Mouse (Mus musculus): ENCODE results near the gene Bnc1.

Gene Bnc1

GRCm38 (mm10) chr7:81992131-81993061, at the start of gene Bnc1:
Bnc1 (minus strand) TSS chr7:81992292.
- DNase-seq (ENCODE audit: low spot score) = no peak

GRCm38 (mm10) chr7:82033347-82033746, 41.3 kb upstream of the Bnc1 start:
- no peak for DNase-seq (ENCODE audit: low spot score)

GRCm38 (mm10) chr7:82029666-82030065, 37.6 kb upstream of the Bnc1 start:
- no peak for DNase-seq (ENCODE audit: low spot score)

DNA sequence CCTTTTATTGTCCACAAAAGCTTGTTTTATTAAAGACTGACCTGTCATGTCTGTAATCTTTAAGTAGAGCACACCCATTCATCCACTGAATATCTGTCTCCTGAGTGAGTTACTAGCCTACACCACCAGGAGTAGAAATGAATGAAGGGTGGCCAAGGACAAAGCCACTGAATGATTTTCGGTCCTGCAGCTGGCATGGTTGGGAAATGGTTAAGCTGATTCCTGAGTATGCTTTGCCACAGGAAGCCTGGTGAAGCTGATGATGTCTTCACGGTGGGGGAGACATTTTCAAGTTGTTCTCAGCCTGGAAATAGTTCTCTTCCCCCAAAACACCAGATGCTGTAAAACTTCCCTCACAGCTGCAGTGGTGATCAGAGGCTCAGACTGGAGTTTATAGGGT, 33.7 kb upstream of the Bnc1 start:
- no peak for DNase-seq (ENCODE audit: low spot score)

GRCm38 (mm10) chr7:82023676-82024075, 31.6 kb upstream of the Bnc1 start:
- no peak for DNase-seq (ENCODE audit: low spot score)

GRCm38 (mm10) chr7:82022404-82022803, 30.3 kb upstream of the Bnc1 start:
- no peak for DNase-seq (ENCODE audit: low spot score)

DNA sequence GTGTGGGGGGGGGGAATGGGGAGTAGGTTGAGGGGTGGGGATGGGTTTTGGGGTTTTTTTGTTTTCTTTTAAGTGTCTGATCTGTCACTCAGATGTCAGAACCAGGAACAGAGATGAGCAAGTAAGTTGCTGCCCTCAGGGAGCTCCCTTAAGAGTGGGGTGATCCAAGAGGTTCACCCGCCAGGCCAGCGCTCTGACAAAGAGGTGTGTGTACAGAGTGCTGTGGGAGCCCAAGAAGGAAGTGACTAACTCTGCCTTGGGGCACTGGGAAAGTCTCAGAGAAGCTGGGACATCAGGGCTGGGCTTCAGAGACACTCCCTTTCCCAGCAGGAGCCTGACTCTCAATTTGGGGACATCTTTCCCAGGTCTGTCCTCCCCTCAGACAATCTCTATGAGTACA, 25.9 kb upstream of the Bnc1 start:
- no peak for DNase-seq (ENCODE audit: low spot score)

DNA sequence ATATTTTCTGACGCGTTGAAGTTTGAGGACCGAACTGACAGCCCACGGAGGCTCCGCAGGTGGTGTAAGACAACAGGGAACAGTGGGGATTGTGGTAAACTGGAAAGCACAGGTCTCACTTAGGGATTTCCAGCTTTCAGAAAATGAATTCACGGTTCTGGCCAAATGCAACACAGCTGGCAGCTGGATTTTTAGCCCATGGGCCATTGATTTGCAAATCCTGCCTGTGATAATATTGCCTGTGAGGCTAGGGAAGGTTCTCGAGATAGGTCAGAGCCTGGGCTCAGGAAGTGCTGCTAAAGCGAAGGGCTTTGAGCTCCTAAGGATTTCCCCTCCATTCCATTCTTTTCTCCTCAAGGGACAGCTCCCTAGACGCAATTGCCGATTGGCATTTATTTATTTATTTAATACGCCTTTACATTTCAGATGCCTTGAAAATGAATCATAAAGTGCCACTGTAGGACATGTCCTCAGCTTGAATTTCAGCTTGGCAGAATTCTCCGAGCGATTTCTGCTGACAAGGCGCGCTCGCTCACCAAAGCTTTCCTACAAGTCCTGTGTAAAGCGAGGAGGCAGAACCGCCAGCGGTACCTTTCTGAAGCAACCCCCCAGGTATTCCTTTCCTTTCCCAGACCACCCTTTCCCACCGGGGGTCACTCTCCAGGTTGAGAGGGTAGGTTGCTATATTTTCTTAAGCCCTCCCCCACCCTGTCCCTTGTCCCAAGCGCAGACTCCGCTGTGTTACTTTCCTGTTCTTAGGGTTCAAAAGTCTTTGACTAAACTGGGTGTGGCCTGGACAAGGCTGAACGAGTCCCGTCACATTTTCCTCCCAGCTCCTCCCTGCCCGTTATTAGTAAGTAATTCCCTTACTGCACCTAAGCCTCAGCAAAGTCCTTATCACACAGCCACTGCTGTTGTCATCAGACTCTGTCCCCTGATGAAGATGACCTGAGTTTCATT, 24.9 kb upstream of the Bnc1 start:
- no peak for DNase-seq (ENCODE audit: low spot score)

GRCm38 (mm10) chr7:82012472-82012871, 20.4 kb upstream of the Bnc1 start:
- no peak for DNase-seq (ENCODE audit: low spot score)

GRCm38 (mm10) chr7:82011534-82012401, 19.7 kb upstream of the Bnc1 start:
- DNase-seq (ENCODE audit: low spot score) = no peak

- no peak for DNase-seq (ENCODE audit: low spot score)
Observed at GRCm38 (mm10) chr7:82007151-82007550, 15.1 kb upstream of the Bnc1 start.

DNA sequence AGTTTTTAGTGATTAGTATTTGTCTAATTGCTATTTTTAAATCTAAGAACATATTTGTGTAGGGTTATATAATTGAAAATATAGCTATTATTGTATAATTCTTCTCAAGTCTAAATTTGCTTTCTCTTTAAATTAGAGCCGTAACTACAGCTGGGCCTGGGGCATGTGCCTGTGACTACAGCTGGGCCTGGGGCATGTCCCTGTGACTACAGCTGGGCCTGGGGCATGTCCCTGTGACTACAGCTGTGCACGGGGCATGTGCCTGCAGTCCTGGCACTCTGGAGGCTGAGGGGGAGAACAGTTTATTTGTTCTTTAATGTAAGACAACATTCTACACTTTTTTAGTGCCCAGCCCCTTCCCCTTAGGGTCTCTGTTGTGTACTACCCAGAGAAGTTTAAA, 12.1 kb upstream of the Bnc1 start:
- DNase-seq (ENCODE audit: low spot score) = no peak

GRCm38 (mm10) chr7:81999816-82000215, 7.7 kb upstream of the Bnc1 start:
- DNase-seq (ENCODE audit: low spot score) = no peak

DNA sequence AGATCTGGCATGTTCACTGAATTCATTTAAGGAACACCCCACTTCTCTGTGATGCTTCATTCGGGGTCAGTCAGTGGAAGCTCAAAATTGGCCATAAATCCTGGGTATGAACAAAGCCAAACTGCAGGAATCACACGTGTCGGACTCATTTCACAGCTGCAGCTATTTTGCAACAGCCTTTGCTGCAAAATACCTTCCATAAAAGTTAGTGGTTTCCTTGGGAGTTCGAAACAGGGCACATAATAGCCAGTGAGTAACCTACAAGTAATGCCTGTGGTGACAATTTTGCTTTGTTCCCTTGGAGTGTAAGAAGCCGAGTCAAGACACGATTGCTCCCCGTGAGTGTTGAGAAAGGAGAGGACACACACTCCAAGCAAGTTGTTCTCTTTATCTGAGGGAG, 7.3 kb upstream of the Bnc1 start:
- no peak for DNase-seq (ENCODE audit: low spot score)

DNA sequence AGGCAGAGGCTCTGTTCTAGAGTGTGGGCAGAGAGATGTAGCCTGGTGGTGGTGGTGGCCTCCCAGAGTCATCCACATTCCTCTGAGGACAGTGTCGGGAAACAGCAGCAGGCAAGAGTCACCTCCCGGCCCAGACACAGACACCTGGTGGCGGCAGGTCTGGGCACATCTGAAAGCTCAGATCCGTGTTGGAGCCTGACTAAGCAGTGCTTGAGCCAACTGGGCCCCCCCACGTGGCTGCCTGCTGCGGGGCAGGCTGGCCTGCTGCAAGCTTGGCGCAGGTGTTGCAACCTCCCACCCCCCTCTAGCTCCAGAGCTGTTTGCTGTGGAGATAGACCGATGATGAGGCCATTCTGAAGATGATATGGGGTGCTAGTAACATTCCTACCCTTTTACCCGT, 3.9 kb upstream of the Bnc1 start:
- DNase-seq (ENCODE audit: low spot score) = no peak

- no peak for DNase-seq (ENCODE audit: low spot score)
Observed at GRCm38 (mm10) chr7:81995126-81995525, 3.0 kb upstream of the Bnc1 start.

DNA sequence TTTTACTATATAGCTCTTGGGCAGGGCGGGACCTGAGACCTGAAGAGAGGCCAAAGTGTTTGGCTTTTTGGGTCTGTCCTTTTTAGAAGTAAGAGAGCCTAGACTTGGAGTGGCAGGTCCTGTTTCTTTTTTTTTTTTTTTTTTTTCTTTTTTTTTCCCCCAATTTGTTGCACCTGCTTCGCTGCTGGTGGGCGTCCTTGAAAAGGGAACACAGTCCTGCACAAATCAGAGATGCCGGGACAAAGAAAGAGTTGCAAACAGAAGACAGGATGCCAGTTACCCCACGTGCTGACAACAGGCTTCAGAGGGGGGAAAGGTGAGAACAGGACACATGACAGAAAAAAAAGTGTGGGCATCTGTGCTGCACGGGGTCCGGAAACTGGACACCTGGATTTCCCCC, 1.0 kb upstream of the Bnc1 start:
- DNase-seq (ENCODE audit: low spot score) = no peak

DNA sequence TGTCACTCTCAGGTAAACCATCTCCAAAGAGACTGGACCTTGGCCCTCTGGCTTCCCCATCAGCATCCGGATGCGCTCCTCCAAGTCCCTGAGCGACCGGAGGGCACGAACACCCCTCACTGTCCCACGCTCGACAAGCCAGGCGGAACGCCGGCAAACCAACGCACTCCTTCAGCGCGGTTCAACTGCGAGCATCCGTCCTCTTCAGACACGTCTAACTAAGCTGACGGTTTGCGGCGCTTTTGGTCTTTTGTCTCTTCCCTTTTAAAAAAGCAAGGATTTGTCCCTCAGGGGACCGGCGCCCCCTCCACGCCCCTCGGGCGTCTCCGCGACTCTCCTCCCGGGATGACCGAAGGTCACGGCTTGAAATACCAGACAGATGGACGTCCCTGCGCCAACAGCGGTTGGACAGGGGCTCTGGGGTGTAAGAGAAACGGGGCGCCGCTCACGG, 456 bp downstream of the Bnc1 start:
- DNase-seq (ENCODE audit: low spot score) = no peak

DNA sequence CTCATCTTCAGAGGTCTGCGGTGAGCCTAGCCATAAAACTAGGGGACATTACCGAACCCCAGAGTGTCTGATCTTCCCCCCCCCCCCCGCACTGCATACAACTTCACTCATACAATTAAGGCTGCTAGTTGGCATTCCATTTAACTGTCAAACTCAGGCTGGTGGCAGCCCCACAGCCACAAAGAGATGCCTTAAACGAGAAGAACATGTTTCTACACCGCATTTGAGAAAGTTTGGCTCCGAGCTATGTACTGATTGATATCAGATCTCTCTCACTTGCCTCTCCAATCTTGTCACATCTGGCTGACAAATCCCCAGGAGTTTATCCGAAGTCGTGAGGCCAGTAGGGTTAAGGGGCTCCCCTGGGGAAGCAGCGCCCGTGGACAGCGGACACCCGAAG, 976 bp downstream of the Bnc1 start:
- DNase-seq (ENCODE audit: low spot score) = no peak

GRCm38 (mm10) chr7:81983651-81984050, 8.4 kb downstream of the Bnc1 start:
- DNase-seq (ENCODE audit: low spot score) = no peak

DNA sequence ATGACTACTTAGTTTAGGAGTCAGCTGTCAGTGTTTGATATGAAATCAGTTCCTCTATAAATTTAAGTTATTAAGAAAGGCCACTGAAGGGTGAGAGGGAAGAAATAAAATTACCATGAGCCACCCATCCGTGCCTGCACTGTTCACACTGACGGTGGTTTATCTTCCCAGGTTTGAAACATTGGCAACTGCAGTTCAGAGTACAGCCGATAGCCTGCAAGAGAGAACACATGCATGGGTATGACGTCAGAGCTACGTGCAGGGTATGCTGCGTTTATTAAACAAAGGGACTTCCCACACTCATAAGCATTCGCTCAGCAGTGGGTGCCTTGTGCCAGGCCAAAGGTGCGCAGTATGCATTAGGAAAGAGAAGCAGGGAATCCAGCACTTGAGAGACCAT, 13.8 kb downstream of the Bnc1 start:
- DNase-seq (ENCODE audit: low spot score) = no peak

GRCm38 (mm10) chr7:81974616-81975015, 17.5 kb downstream of the Bnc1 start:
- DNase-seq (ENCODE audit: low spot score) = no peak
